Mouse (Mus musculus): ENCODE data around the gene Spata5.
"Not testable (repeated sequence)": the region's sequence is repeated elsewhere in the genome, so short reads cannot be mapped to it uniquely, and the experiment has no call there.

Gene Spata5

GRCm38 (mm10) chr3:37500939-37501338 is 81.2 kb downstream of the Spata5 start:
- intact Hi-C loops (cut with DNase I), result no loop called here

GRCm38 (mm10) chr3:37502552-37502951 is 82.9 kb downstream of the Spata5 start:
- intact Hi-C loops (cut with DNase I), result no loop called here

- intact Hi-C loops (cut with DNase I), result no loop called here
Observed at GRCm38 (mm10) chr3:37503846-37504245, 84.2 kb downstream of the Spata5 start.

- intact Hi-C loops (cut with DNase I), result no loop called here
Observed at GRCm38 (mm10) chr3:37510055-37511032, 90.6 kb downstream of the Spata5 start.

- intact Hi-C loops (cut with DNase I), result no loop called here
Observed at GRCm38 (mm10) chr3:37515485-37515884, 95.8 kb downstream of the Spata5 start.

- intact Hi-C loops (cut with DNase I), result no loop called here
Observed at GRCm38 (mm10) chr3:37516379-37516778, 96.7 kb downstream of the Spata5 start.

- intact Hi-C loops (cut with DNase I), result no loop called here
Observed at GRCm38 (mm10) chr3:37518611-37519010, 98.9 kb downstream of the Spata5 start.

- intact Hi-C loops (cut with DNase I), result no loop called here
Observed at GRCm38 (mm10) chr3:37520334-37521023, 100.8 kb downstream of the Spata5 start.

GRCm38 (mm10) chr3:37532079-37532478 is 112.4 kb downstream of the Spata5 start:
- intact Hi-C loops (cut with DNase I), result no loop called here

- intact Hi-C loops (cut with DNase I), result not testable (repeated sequence)
Observed at GRCm38 (mm10) chr3:37540701-37541100, 121.0 kb downstream of the Spata5 start.

- intact Hi-C loops (cut with DNase I), result no loop called here
Observed at GRCm38 (mm10) chr3:37546351-37546750, 126.7 kb downstream of the Spata5 start.

- intact Hi-C loops (cut with DNase I), result no loop called here
Observed at GRCm38 (mm10) chr3:37550190-37550589, 130.5 kb downstream of the Spata5 start.

- intact Hi-C loops (cut with DNase I), result no loop called here
Observed at GRCm38 (mm10) chr3:37550594-37550993, 130.9 kb downstream of the Spata5 start.

- intact Hi-C loops (cut with DNase I), result no loop called here
Observed at GRCm38 (mm10) chr3:37551486-37551885, 131.8 kb downstream of the Spata5 start.

- intact Hi-C loops (cut with DNase I), result no loop called here
Observed at GRCm38 (mm10) chr3:37552244-37552643, 132.5 kb downstream of the Spata5 start.

GRCm38 (mm10) chr3:37553371-37554033 is 133.8 kb downstream of the Spata5 start:
- intact Hi-C loops (cut with DNase I), result no loop called here

GRCm38 (mm10) chr3:37556412-37557113 is 136.9 kb downstream of the Spata5 start:
- intact Hi-C loops (cut with DNase I), result no loop called here

GRCm38 (mm10) chr3:37557741-37558479 is 138.2 kb downstream of the Spata5 start:
- intact Hi-C loops (cut with DNase I), result no loop called here

- intact Hi-C loops (cut with DNase I), result no loop called here
Observed at GRCm38 (mm10) chr3:37559339-37559738, 139.6 kb downstream of the Spata5 start.

- intact Hi-C loops (cut with DNase I), result no loop called here
Observed at GRCm38 (mm10) chr3:37561466-37561865, 141.8 kb downstream of the Spata5 start.

All from adrenal gland (tissue).